Mouse (Mus musculus) kidney, postnatal 4 days (tissue): ENCODE data around the gene 4930451I11Rik.
A peak's percentile ranks its signal among the peaks of the same experiment; 100 is the strongest.

Experiments used
- DNase-seq, 2 experiments: peaks; one replicate each; pipeline ENCODE4 v3.0.0; 2021; ENCODE audit warnings: mixed read lengths in 2 of 2

Gene 4930451I11Rik

DNA sequence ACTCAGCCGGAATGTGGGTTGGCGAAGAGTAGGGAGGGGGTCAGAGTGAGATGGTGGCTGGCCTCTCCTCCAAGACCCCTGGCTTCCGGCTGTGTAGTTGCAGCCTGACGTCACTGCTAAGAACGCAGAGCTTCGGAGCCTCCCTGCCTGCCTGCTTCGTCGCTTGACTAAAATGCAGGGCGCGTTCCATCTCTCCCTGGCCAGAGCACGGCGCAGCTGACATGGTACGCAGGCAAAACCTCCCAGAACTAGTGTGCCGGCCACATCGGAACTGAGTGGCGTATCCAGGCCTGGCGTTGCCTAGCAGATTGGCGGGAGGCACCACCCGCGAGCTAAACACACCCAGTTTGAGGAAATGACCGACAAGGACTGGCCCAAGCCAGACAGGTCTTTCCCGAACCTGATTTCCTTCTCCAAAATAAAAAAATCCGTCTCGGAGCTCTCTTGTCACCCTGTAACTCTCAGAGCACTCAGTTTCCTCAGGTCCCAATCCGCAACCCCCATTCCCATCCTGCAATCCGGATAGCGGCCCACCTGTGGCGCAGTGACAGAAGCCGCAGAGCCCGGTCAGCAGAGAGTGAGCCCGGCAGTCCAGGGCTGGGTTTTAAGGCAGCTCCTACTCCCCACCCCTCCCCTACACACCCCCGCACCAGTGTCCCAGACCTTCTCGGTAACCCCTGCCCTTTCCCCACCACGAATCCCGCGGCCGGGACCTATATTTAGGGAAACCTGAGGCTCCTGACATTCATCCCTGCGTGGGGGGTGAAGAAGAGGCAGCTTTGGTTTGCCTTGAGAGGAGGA is 31.8 kb downstream of the 4930451I11Rik start:
- peak in 1 of 2 experiments; percentile 51 for DNase-seq

DNA sequence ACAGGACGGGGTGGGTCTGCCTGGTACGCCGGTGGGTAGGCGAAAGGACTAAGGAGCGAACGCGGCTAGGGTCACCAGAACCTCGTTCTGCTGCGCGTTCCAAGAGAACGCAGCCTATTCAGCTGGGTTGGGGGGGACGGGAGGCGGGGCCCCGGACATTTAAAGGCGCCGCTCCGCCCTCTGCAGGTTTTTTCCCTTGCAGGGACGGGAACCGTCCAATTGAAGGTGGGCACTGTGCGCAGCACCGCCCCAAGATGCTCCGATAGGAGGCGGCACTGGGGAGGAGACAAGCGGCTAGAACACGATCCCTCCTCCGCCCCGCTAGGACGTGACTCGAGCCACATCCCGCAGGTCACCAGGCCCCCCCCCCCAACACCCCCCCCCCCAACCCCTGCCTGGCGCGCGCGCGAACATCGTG is 32.4 kb downstream of the 4930451I11Rik start:
- DNase-seq: peak; percentile 97 to 98

DNA sequence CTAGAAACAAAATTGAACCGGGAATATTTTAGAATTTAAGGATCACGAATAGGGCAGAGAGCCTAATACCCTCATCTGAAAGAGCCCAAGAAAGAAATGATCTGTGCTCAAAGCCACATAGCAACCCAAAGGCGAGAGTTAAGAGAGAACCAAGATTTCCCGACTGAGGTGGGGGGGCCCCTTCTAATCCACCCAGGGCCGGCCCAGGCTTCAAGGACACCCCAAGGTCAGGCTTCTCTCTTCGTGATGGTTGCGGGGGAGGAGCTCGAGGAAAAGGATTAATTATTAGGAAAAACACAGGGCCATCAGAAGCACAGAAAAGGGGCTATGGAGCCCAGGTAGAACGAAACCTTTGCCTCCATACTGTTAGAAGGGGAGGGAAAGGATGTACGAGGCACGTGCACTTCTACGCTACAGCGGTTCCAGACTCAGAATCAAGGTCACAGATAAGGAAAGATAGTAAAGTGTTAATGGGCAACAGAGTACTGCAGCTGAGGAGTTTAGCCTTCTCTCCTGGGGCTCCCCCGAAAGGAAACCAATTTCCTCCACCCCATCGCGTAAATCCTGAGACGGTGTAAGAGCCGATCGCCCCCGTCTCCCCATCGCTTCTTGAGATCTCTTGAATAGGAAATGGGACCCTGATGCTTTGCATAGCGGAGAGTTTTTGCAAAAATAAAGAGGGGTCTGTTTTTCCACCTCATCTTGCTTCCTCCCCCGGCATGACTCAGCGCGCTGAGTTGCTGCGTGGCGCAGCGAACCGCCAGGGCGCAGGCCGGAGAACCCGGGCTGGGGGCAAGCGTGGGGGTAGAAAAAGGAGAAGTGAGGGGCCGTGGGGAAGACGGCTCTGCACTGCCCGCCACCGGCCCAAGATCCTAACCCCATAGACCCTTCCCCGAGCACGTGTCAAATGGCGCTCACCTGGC is 33.1 kb downstream of the 4930451I11Rik start:
- peak in 1 of 2 experiments; percentile 55 for DNase-seq

DNA sequence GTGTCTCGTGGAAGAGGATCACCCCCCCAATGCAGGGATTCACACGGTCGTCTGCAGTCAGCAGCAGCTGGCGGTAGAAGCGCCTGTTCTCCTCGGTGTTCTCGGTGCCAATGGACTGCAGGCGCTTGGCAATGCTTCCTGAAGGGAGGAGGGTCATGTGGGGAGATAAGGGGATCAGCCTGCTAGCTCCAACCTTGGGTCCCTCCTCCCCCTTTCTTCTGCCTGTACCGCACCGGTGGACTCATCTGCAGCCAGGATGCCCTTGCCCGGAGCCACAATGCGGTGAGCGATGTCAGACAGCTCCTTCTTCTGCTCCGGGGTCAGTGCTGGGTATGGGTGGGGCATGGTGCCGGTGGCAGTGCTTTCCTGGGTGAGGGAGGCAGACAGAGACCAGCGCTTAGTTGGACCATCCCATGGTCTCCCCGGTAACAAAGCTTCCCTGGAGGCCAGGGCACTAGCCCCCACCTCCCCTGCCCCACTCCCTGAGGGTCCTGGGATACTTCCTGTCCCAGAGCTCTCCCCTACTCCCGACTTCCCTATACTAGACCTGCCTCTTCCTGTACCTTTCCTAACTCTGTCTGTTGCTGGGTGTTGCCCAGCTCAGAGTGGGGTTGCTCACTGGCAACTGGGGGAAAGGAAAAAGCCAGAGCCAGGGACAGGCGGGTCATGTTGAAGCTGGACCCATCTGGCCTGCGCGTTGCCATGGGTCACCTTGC is 33.9 kb downstream of the 4930451I11Rik start, which contains the start of gene Fam57b:
Gene Fam57b (plus strand): TSS at position 258 of the 716 bp plus-strand sequence.
- DNase-seq: peak in 1 of 2 experiments; percentile 40

DNA sequence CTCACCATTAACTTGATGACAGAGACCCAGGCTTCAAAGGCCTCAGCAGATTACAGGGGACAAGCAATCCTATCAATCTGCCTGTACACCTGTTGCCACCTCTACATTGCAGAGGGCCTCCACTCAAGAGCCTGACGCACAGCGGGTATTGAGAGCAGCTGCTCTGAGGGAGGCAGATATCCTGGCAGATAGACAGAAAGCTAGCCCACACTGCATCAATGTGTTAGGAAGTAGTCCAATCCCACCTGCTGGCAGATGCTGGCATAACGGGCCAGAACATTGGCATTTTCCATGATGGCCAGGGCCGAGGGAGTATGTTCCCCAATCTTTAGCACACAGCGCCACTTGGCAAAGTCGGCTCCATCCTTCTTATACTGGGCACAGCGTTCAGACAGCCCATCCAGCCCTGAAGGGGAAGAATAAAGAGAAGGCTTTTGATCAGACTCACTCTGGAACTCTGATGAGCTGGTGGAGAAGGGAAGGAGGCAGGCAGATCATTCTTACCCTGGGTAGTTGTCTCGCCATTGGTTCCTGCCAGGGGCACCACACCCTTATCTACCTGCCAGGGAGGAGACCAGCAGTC is 35.0 kb downstream of the 4930451I11Rik start:
- peak; percentile 61 to 70 for DNase-seq

DNA sequence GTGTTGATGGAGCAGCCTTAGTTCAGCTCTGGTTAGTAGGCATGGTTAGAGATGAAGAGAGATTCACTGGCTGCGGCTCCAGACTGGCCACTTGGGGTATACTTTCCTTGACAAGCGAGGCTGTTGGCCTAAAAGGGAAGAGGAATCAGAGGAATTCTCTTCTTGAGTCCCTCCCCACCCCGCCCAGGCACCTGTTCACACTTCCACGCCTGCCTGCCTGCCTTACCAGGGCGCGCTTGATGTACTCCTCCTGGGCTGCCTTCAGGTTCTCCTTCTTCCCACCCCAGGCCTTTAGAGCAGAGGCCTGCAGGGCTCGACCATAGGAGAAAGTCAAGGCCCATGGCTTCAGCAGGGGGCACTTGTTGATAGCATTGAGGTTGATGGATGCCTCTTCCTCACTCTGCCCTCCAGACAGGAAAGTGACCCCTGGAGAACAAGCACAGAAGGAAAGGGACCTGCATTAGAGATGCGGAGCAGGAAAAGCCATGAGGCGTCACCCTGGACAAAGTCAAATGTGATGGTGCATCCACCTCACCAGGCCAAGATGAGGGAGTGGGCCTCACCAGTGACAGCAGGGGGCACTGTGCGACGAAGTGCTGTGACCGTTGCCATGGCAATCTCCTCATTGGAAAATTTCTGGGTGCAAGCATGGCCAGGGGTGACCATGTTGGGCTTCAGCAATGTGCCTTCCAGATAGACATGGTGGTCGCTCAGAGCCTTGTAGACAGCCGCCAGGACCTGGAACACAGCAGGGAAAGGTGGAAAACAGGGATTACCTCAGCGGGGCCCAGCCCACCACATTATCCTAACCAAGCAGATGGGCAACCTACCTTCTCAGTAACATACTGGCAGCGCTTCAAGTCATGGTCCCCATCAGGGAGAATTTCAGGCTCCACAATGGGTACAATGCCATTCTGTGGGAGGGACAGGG is 35.8 kb downstream of the 4930451I11Rik start:
- no peak for DNase-seq

DNA sequence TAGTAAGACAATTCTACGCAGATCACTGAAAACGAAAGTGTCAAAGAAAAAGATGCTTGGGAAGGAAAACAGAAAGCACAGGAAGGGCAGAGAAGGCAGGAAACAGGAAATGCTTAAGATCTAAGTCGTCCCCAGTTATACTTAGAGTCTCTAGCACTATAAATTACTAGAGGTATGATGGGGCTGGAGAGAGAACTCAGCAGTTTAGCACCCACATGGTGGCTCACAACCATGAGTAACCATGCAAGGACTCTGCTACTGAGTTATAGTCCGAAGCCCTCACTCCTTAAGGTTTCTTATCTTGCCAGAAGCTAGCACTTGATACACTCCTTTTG is 37.2 kb downstream of the 4930451I11Rik start:
- no peak for DNase-seq

DNA sequence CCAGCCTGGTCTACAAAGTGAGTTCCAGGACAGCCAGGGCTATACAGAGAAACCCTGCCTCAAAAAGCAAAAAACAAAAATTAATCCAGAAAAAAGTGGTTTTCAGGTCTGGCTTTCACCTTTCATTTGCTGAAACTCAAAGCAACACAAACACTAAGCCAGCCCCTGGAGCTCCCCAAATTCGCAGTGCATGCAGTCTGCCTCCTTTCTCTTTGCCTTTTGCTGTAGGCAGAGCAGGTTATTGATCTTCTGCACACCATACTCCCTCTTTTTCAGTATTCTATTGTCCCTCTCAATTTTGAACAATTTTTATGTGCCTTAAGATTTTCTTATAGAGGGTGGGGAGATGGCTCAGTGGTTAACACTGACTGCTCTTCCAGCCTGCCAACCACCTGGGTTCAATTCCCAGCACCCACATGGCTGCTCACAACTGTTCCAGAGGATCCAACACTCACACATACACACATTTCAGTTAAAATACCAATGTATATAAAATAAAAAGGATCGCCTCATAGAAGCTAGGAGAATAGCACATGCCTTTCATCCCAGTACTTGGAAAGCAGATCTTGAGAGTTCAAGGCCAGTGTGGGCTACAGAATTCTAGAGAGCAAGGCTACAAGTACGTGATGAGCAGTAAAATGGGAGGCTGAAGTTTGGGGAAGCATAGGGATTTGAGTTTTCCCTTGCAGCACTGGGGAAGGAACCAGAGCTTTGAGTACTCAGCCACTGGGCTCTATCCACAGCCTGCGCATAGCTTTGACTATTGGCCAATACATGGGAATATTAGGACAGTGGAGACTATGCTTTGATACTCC is 37.8 kb downstream of the 4930451I11Rik start:
- no peak for DNase-seq

DNA sequence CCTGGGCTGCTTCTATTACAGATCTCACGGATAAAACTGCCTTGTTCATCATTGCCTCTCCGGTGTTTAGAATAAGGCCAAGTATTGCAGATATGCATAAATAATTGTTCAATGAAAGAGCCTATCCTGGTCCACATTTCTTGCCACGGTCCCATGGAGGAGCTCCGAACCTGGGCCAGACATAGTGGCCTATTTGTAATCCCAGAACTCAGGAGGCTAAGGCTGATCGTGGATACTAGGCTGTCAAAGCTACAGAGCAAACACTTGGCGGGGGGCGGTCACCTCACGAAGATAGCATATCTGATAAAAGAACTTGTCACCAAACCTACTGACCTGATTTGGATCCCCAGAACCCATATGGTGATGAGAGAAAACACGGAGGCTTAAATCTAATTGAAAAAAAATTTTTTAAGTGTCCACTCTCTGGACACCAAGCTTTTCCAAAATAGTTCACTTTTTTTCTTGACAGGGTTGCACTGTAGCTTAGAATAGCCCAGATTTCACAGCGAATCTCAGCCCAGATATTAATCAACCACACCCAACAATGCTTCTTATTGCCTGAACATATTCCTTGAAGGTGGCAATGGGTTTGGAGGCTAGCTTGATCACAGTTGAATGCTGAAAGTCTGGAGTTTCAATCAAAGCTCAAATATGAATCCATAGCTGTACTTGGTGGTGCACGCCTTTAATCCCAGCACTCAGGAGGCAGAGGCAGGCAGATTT is 38.6 kb downstream of the 4930451I11Rik start:
- DNase-seq: no peak

DNA sequence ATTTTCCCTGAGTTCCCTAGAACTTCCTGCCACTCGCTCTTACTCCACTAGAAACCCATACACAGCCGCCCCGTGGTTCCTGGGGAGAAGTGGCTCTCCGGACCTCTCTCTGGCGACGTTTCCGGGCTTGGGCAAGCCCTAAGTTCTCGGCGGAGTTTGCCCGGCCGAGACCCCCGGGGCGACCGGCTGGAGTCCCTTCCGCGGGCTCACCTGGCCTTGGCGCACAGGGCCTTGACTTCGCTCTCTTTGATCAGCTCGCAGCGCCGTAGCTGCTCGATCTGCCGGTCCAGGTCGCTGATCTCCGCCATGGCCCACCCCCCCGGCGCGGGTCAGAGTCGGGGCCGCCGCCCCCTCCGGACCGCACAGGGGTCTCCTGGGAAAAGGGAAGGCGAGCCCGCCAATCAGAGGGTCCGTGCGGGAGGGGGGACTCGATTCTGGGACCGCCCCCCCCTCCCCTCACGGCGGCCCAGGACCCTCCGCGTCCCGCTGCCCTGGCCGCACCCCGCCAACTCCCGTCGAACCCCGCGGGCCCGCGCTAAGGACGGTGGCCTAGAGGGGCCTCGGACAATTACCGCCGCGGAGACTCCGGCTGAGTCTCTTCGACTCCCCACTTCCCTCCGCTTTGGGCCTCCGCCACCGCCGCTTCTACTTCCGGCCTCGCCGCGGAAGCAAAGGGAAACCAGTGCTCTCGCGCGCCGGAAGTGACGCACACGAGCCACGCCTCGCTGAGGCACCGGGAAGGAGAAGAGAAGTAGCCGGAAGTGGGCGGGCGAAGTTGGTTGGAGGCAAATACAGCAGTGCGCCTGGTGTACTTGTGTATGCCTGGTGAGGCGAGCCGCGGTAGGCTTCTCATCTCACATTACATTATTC is 39.4 kb downstream of the 4930451I11Rik start, which contains the start of gene Ppp4c:
Gene Ppp4c (minus strand): TSS at position 646 of the 870 bp plus-strand sequence.
- DNase-seq: peak; percentile 98 to 99

DNA sequence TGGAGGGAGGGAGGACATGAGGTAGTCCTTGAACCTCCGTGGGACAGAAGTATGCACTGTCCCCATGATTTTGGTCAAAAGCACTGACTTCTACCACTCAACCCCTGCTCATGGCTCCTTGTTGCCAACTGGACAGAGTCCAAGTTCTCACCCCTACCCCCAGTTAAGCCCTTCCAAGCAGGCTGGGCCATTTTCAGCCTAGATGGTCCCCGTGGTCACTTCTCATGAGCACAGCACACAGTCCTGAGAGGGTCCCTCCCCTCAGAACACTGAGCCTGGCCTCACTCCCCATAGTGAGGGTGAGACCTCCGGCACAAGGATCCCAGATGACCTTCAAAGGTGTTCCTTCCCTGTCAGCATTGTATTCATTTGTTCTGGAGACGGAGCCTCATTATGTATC is 42.3 kb downstream of the 4930451I11Rik start:
- no peak for DNase-seq

DNA sequence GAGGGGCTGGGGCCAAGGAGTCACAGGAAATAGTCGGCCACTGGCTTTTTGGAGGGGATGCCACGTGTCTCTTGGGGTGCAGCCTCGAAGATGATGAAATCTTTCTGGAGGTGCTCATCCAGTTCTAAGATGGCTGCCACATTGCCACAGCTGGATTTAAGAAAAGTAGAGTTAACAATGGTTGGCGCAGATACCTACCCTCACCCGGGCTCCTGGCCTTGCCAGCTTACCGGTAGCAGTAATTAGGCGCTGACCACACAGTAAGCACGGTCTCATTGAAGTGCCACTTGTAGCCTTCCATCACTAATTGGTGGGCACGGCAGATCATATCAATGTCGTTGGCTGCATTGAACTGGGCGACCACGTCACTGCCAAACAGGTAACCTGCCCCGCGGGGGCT is 45.3 kb downstream of the 4930451I11Rik start:
- DNase-seq: no peak

DNA sequence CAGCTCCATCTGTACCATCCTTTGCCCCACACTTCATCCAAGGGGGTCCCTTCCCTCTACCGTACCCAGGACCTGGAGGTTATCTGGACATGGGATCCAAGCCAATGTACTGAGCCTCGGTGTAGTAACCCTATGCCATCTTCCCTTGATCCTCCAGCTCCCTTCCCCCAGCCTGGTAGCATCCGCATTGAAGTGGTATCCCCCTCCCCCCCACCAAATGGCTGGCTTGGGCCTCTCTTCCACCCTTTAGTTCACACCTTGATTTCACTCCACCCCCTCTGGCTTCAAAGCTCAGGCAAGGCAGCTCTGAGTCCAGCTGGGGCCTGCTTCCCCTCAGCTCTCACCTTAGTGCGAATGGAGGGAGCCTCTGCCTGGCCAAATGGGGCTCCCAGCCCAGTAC is 46.4 kb downstream of the 4930451I11Rik start:
- DNase-seq: no peak

DNA sequence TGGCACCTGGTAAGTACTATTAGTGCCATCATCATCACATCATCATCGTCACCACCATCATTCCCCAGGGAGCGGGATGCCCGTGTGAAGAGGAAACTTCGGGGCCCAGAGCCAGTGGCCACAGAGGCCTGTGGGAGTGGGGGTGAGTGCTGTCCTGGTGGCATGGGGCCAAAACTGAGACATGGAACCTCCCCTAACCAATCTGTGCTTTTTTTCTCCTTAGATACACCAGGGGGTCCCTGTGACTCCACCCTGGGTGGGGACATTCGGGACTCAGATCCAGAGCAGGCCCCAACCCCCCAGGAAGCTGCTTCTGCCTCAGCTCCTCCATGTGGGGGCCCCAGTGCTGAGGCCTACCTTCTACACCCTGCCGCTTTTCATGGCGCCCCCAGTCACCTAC is 47.0 kb downstream of the 4930451I11Rik start:
- DNase-seq: no peak

DNA sequence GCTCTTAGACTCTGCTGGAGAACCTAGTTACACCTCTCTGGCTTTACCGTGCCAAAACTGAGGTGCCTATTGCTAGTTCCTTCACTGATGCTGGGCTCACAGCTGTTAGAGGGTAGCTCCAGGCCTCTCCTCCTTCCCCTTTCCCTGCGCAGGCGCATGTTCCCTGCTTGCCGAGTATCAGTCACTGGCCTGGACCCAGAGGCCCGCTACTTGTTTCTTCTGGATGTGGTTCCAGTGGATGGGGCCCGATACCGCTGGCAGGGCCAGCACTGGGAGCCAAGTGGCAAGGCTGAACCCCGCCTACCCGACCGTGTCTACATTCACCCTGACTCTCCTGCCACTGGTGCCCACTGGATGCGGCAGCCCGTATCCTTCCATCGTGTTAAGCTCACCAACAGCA is 48.7 kb downstream of the 4930451I11Rik start:
- DNase-seq: no peak

DNA sequence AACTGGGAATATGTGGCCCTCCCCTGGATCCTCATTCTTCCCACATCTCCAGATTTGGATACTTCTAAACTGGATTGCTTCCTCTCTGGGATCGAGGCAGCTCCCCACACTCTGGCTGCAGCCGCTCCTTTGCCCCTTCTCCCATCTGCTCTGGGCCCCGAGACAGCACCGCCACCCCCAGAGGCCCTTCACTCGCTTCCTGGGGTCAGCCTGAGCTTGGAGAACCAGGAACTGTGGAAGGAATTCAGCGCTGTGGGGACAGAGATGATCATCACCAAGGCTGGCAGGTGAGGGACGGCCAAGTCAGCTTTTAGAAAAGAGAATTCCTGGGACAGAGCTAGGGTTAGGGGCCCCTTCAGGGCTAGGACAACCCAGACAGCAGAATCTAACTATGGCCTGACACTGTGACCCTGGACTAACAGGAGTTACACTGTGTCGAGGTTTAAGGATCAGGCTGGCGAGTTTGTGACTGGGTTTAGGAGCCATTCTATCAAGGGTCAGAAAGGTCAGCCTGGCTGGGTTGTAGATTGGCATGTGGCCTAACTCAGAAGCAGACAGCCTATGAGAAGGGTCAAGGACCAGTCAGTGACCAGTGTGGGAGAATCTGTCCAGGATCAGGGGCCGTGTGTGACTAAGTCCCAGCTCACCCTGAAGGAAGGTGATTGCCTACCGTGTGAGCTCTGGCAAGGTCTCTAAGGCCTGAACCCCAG is 49.6 kb downstream of the 4930451I11Rik start:
- DNase-seq: no peak

DNA sequence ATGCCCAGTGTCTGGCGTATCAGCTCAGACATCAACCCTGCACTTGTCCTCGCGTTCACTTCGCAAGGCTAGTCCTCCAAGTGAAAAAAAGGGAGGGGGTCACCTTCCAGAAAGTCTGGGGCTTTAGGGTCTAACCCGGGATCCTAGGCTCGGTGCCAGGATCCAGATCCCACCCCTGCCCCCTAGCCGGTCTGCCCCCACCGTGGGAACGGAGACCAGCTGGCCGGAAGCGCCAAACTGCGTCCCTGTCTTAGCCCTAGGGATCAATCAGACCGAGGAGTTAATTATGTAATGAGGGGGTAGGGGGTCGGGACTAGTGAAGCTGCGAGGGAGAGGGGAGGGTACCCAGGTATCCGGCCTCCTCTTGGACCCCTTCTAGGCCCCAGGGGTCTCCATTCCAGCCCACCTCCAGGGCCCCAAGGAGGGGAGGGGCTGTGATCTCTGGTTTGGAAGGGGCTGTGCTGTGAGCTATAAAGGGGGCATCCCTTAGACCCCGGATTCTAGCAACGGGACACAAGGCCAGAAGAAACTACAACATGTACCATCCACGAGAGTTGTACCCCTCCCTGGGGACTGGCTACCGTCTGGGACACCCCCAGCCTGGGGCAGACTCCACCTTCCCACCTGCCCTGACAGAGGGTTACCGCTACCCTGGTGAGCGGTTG is 50.3 kb downstream of the 4930451I11Rik start, which contains the start of gene Tbx6:
Gene Tbx6 (plus strand): TSS at position 513 of the 665 bp plus-strand sequence.
- DNase-seq: peak; percentile 54 to 66
